Mouse (Mus musculus): Measurements from ENCODE around the gene Pdgfc. TPM values are rescaled to one million over a fixed set of nuclear protein-coding genes. Genes with fewer than 3 reads are reported as not detected.

Pdgfc gene
- total and polyA plus RNA-seq, 2 experiments from 2014 or later: 3.5 to 3.7 TPM

- H3K4me3 ChIP-seq (ENCODE audit: low read depth, low read length): no peak overlapping the region
- no peak overlapping the region for H3K4me2 ChIP-seq (ENCODE audit: low read depth, low read length, poor library complexity, severe bottlenecking)
- H3K9ac ChIP-seq (replicated peaks; ENCODE audit: low read length, poor library complexity, severe bottlenecking): no peak overlapping the region
- 82% methylated on average over 5 of the region's 5 CpGs for WGBS
- no peak for TF ChIP-seq CTCF (IDR thresholded peaks at IDR 0.05)
- DNase-seq (ENCODE audit: low spot score) (no peak), ATAC-seq (ENCODE audit: low FRiP score) (no peak)
- H3K27ac ChIP-seq (ENCODE audit: low read depth, low read length): no peak overlapping the region
- no peaks in the 10 kb centered on the region for H3K36me3 ChIP-seq (ENCODE audit: insufficient read depth, low read length)
- no peaks in the 10 kb centered on the region for H3K27me3 ChIP-seq (ENCODE audit: insufficient read depth, low read length)
- no peaks in the 10 kb centered on the region; the same call in 1 of the 2 replicates for H3K4me1 ChIP-seq (ENCODE audit: insufficient read depth, low read length)
- no peaks in the 10 kb centered on the region for H3K9me3 ChIP-seq (ENCODE audit: low read length)
Observed at GRCm38 (mm10) chr3:81022266-81022665, 13.9 kb upstream of the Pdgfc start.

DNA sequence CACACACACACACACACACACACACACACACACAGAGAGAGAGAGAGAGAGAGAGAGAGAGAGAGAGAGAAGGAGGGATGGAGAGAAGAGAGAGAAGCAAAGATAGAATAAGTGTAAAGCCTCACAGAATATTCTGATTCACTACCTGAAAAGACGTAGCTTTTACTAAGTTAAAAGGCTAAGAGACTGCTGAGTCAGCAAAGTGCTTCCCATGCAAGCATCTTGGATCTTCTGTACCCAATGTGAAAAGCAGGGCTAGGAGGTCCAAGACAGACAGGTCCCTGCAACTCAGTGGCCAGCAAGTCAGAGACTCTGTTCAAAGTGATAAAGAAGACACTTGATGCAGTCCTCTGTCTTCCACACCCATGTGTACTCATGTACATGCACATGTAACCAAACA lies 13.4 kb upstream of the Pdgfc start:
- no peak for TF ChIP-seq CTCF (IDR thresholded peaks at IDR 0.05)
- Histone ChIP-seq H3K4me2 (ENCODE audit: low read depth, low read length, poor library complexity, severe bottlenecking) (no peak overlapping the region), H3K9me3 (ENCODE audit: low read length) (no peaks in the 10 kb centered on the region), H3K4me3 (ENCODE audit: low read depth, low read length) (no peak overlapping the region), H3K9ac (replicated peaks; ENCODE audit: low read length, poor library complexity, severe bottlenecking) (no peak overlapping the region), H3K4me1 (ENCODE audit: insufficient read depth, low read length) (no peaks in the 10 kb centered on the region; the same call in 1 of the 2 replicates), H3K27me3 (ENCODE audit: insufficient read depth, low read length) (no peaks in the 10 kb centered on the region), H3K36me3 (ENCODE audit: insufficient read depth, low read length) (no peaks in the 10 kb centered on the region), H3K27ac (ENCODE audit: low read depth, low read length) (no peak overlapping the region)
- no peak for DNase-seq (ENCODE audit: low spot score)
- WGBS: 78% methylated on average over 1 of the region's 1 CpGs
- no peak for ATAC-seq (ENCODE audit: low FRiP score)

DNA sequence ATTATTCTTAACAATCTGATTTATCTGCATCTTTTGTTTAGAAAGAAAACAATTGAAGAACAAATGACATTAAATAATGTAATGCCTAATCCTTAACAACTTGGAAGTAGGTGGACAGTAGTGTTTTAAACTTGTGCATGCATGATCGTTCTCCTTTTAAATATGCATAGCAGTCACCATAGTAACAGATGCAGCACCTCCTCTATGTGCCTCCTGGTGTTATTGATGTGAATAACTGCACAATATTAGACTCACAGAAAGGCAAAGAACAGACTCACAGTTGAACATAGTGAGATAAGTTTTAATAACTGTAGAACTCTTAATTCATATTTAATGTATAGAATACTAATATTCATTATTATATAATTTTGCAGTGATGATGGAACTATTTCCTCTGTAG lies 12.6 kb upstream of the Pdgfc start:
- no peaks in the 10 kb centered on the region for H3K36me3 ChIP-seq (ENCODE audit: insufficient read depth, low read length)
- WGBS: 5% methylated on average over 1 of the region's 1 CpGs
- no peaks in the 10 kb centered on the region; the same call in 1 of the 2 replicates for H3K4me1 ChIP-seq (ENCODE audit: insufficient read depth, low read length)

DNA sequence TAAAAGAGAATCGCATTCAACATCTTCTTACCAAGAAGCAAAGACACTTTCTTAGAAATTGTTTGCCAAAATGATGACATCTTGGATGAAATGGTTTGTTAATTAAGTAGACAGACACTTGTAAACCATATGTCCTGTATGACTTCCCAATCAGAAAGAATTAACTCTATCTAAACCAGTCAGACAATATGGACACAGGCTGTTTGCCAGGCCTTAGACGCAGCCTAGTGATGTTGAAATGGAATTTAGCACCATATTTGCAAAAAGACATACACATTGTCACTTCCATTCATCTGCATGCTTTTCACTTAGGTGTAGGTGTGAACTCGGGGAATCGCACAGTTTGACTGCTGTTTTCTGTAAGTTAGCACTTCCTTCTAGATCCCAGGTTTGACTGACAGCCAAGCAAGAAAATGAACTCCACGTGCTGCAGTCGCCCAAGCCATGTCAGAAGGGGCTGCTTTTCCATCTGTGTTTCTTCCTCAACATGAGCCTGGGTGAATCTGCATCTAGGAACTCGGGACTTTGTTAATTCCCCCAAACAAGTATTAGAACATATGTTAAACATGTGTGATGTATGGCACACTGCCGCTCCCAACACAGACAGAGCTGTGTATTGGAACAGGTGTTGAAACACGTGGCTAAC lies 10.5 kb upstream of the Pdgfc start:
- Histone ChIP-seq H3K27me3 (ENCODE audit: insufficient read depth, low read length) (no peaks in the 10 kb centered on the region), H3K4me1 (ENCODE audit: insufficient read depth, low read length) (no peaks in the 10 kb centered on the region; the same call in 1 of the 2 replicates), H3K9me3 (ENCODE audit: low read length) (no peaks in the 10 kb centered on the region), H3K9ac (replicated peaks; ENCODE audit: low read length, poor library complexity, severe bottlenecking) (no peak overlapping the region), H3K4me3 (ENCODE audit: low read depth, low read length) (no peak overlapping the region), H3K4me2 (ENCODE audit: low read depth, low read length, poor library complexity, severe bottlenecking) (no peak overlapping the region), H3K36me3 (ENCODE audit: insufficient read depth, low read length) (no peaks in the 10 kb centered on the region), H3K27ac (ENCODE audit: low read depth, low read length) (no peak overlapping the region)
- no peak for ATAC-seq (ENCODE audit: low FRiP score)
- 78% methylated on average over 9 of the region's 9 CpGs for WGBS
- peak; percentile 39 for DNase-seq (ENCODE audit: low spot score)
- no peak for TF ChIP-seq CTCF (IDR thresholded peaks at IDR 0.05)

More for the DNA sequence above, 12.6 kb upstream of the Pdgfc start:
- ATAC-seq (ENCODE audit: low FRiP score) (peak; percentile 65), DNase-seq (ENCODE audit: low spot score) (peak; percentile 42)
- H3K4me2 ChIP-seq (ENCODE audit: low read depth, low read length, poor library complexity, severe bottlenecking): no peak overlapping the region
- no peak overlapping the region for H3K27ac ChIP-seq (ENCODE audit: low read depth, low read length)
- no peak overlapping the region for H3K9ac ChIP-seq (replicated peaks; ENCODE audit: low read length, poor library complexity, severe bottlenecking)
- no peaks in the 10 kb centered on the region for H3K9me3 ChIP-seq (ENCODE audit: low read length)
- TF ChIP-seq CTCF (IDR thresholded peaks at IDR 0.05): peak; percentile 57
- no peak overlapping the region for H3K4me3 ChIP-seq (ENCODE audit: low read depth, low read length)
- H3K27me3 ChIP-seq (ENCODE audit: insufficient read depth, low read length): no peaks in the 10 kb centered on the region

DNA sequence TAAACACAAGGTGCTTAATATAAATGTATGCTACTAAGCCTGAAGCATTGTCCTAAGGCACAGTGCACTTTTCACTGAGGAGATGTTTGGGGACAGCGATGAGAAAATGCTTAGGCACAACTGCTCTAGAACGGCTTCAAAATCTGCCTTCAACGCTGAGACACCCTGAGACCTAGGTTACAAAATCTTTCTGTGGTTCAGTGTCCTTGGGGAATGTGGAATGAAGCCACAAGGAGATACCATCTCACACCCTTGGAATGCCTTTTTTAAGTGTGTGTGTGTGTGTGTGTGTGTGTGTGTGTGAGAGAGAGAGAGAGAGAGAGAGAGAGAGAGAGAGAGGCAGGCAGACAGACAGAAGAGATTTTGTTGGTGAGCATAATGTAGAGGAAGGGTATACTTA lies 7.9 kb upstream of the Pdgfc start:
- H3K9ac ChIP-seq (replicated peaks; ENCODE audit: low read length, poor library complexity, severe bottlenecking): no peak overlapping the region
- no peaks in the 10 kb centered on the region for H3K36me3 ChIP-seq (ENCODE audit: insufficient read depth, low read length)
- no peaks in the 10 kb centered on the region for H3K27me3 ChIP-seq (ENCODE audit: insufficient read depth, low read length)
- H3K4me2 ChIP-seq (ENCODE audit: low read depth, low read length, poor library complexity, severe bottlenecking): no peak overlapping the region
- DNase-seq (ENCODE audit: low spot score) (no peak), ATAC-seq (ENCODE audit: low FRiP score) (no peak)
- H3K27ac ChIP-seq (ENCODE audit: low read depth, low read length): no peak overlapping the region
- WGBS: 81% methylated on average over 3 of the region's 3 CpGs
- H3K9me3 ChIP-seq (ENCODE audit: low read length): no peaks in the 10 kb centered on the region
- H3K4me1 ChIP-seq (ENCODE audit: insufficient read depth, low read length): no peaks in the 10 kb centered on the region
- TF ChIP-seq CTCF (IDR thresholded peaks at IDR 0.05): no peak
- no peak overlapping the region for H3K4me3 ChIP-seq (ENCODE audit: low read depth, low read length)

DNA sequence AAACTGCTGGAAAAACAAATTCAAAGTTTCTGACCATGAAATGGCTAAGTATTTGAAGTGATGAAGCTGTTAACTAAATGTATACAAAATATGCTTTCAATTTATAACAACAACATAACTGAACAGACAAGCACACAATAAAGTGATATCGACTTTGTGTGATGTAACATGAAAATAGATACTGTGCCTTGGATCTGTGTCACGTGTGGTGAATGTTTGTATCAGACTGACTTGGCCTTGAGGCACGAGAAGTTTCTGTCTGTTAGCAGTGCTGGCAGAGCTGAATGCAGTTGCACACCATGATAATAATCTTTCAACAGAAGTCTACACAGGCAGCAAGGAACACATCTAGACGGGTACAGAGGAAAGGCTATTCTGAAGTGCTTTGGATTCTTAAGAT lies 6.9 kb upstream of the Pdgfc start:
- H3K9ac ChIP-seq (replicated peaks; ENCODE audit: low read length, poor library complexity, severe bottlenecking): no peak overlapping the region
- no peaks in the 10 kb centered on the region for H3K36me3 ChIP-seq (ENCODE audit: insufficient read depth, low read length)
- H3K9me3 ChIP-seq (ENCODE audit: low read length): no peaks in the 10 kb centered on the region
- ATAC-seq (ENCODE audit: low FRiP score): no peak
- DNase-seq (ENCODE audit: low spot score): no peak
- TF ChIP-seq CTCF (IDR thresholded peaks at IDR 0.05): no peak
- H3K27ac ChIP-seq (ENCODE audit: low read depth, low read length): no peak overlapping the region
- H3K4me2 ChIP-seq (ENCODE audit: low read depth, low read length, poor library complexity, severe bottlenecking): no peak overlapping the region
- WGBS: 69% methylated on average over 4 of the region's 4 CpGs
- H3K4me3 ChIP-seq (ENCODE audit: low read depth, low read length): no peak overlapping the region
- H3K4me1 ChIP-seq (ENCODE audit: insufficient read depth, low read length): no peaks in the 10 kb centered on the region
- no peaks in the 10 kb centered on the region for H3K27me3 ChIP-seq (ENCODE audit: insufficient read depth, low read length)
